Mouse (Mus musculus): ENCODE measurements around the gene Mdm2. TPM values are rescaled to one million over a fixed set of nuclear protein-coding genes. Genes with fewer than 3 reads are reported as not detected.
A peak's percentile ranks its signal among the peaks of the same experiment; 100 is the strongest.

The Mdm2 gene
- total and polyA plus RNA-seq, 2 experiments from 2014 or later: 31.3 to 93.0 TPM

DNA sequence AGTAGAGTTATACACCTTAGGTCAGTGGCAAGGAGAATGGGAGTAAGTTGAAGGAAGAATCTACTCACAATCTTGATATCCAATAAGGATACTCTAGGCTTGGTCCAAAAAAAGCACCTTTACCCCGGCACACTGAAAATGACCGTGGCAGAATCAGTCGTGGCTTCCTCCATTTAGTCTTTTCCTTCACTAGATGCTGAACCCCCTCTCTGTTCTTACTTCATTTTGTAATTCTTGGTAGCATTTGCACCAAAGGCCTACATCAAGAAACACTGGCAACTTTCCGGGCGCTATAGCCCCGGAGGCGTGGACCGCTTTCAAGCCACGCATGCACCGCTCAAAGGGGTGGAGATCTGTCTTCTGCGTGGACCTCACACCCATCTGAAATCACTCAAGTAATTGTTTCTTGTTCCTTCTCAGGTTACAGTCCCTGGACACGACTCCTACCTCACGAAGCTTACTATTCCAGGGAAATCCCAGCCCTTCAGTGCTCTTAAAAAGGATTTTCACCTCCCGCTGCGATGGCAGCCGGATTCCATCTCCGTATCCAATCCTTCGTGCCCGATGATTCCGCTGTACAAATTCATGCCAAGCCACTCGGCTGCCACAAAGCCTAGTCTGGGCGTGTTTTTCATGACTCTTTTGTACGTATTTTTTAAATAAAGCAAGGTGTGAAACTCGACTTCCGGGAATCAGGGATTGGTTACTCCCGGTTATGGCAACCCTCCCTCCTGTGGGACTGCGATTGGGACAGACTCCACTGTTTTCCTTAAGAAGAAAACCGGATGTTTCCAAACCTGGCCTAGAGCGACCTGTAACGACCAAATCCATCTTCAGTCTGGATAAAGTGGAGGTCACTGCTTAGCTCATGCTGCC, 27.5 kb downstream of the Mdm2 start:
- TF ChIP-seq EP300 (IDR thresholded peaks at IDR 0.05; ENCODE audit: low read depth): no peak
- TF ChIP-seq CTCF (IDR thresholded peaks at IDR 0.05; ENCODE audit: low read depth): no peak
- no peaks in the 10 kb centered on the region for H3K9me3 ChIP-seq (replicated peaks; ENCODE audit: control insufficient read depth, low read length)
- no peaks in the 10 kb centered on the region for H3K36me3 ChIP-seq (replicated peaks; ENCODE audit: control insufficient read depth, insufficient read depth, low read length)
- no peak overlapping the region for H3K9ac ChIP-seq (replicated peaks; ENCODE audit: low read depth, low read length)
- 76% methylated on average over 30 of the region's 30 CpGs for WGBS
- H3K4me3 ChIP-seq (ENCODE audit: low read depth, low read length): no peak overlapping the region
- DNase-seq (ENCODE audit: low spot score) (no peak), ATAC-seq (ENCODE audit: insufficient read depth, low read depth) (no peak)
- no peak overlapping the region for H3K4me2 ChIP-seq (ENCODE audit: low read depth, low read length)
- H3K4me1 ChIP-seq (ENCODE audit: control insufficient read depth, insufficient read depth): no peaks in the 10 kb centered on the region
- no peak overlapping the region for H3K27ac ChIP-seq (ENCODE audit: low read depth)
- no peaks in the 10 kb centered on the region for H3K27me3 ChIP-seq (ENCODE audit: control insufficient read depth, insufficient read depth, low read length)

DNA sequence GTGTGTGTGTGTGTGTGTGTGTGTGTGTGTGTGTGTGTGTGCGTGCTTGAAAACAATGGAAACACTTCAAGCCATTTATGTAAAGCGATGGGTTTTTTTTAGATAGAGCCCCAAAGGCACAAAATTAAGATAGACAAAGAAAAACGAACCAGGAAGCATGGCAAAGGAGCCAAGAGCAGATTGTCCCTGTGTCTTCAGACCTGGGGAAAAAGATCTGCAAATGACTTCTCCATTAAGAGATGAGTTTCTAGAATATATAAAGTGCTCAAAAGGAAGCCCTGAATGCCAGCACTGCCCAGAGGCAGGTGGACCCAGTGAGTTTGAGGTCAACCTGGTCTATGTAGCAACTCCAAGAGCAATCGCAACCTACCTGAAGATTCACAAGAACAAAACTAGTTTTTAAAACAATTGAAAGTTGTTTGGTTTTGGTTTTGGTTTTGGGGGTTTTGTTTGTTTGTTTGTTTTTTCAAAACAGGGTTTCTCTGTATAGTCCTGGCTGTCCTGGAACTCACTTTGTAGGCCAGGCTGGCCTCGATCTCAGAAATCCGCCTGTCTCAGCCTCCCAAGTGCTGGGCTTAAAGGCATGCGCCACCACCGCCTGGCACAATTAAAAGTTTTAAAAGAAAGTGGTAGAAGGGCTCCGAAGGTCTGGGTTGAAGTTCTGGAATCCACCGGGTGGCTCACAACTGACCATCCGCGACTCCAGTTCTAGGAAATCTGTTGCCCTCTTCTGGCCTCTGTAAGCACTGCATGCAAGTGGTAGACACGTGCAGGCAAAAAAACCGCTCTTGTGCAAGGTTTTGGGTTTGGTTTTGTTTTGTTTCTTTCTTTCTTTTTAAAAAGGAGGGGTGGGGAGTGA, 28.3 kb downstream of the Mdm2 start:
- no peaks in the 10 kb centered on the region for H3K9me3 ChIP-seq (replicated peaks; ENCODE audit: control insufficient read depth, low read length)
- H3K4me2 ChIP-seq (ENCODE audit: low read depth, low read length): no peak overlapping the region
- WGBS: 63% methylated on average over 14 of the region's 14 CpGs
- no peaks in the 10 kb centered on the region for H3K36me3 ChIP-seq (replicated peaks; ENCODE audit: control insufficient read depth, insufficient read depth, low read length)
- TF ChIP-seq EP300 (IDR thresholded peaks at IDR 0.05; ENCODE audit: low read depth) (no peak), CTCF (IDR thresholded peaks at IDR 0.05; ENCODE audit: low read depth) (peak; percentile 53)
- DNase-seq (ENCODE audit: low spot score) (no peak), ATAC-seq (ENCODE audit: insufficient read depth, low read depth) (no peak)
- no peaks in the 10 kb centered on the region for H3K27me3 ChIP-seq (ENCODE audit: control insufficient read depth, insufficient read depth, low read length)
- H3K4me3 ChIP-seq (ENCODE audit: low read depth, low read length): no peak overlapping the region
- no peak overlapping the region for H3K9ac ChIP-seq (replicated peaks; ENCODE audit: low read depth, low read length)
- H3K27ac ChIP-seq (ENCODE audit: low read depth): no peak overlapping the region
- no peaks in the 10 kb centered on the region for H3K4me1 ChIP-seq (ENCODE audit: control insufficient read depth, insufficient read depth)

DNA sequence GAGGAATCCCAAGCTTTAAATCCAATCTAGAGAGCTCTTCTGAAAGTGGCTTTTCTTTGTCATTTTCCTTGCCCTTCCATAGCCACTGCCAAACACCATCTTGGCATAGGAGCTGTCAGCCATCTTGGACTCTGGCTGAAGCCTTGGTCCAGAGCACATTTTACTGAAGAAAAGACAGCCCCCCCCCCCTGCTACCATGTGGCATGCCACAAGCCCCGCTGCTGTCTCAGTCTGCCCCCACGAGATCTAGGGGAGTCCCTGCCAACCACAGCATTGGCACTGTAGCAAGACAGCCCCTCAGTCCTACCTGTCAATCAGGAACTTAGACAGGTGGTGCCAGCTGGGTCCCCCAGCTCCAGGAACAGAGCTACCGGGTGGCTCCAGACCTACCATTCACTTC, 29.0 kb downstream of the Mdm2 start:
- Histone ChIP-seq H3K9me3 (replicated peaks; ENCODE audit: control insufficient read depth, low read length) (no peaks in the 10 kb centered on the region), H3K27ac (ENCODE audit: low read depth) (no peak overlapping the region), H3K4me3 (ENCODE audit: low read depth, low read length) (no peak overlapping the region), H3K36me3 (replicated peaks; ENCODE audit: control insufficient read depth, insufficient read depth, low read length) (no peaks in the 10 kb centered on the region), H3K4me1 (ENCODE audit: control insufficient read depth, insufficient read depth) (no peaks in the 10 kb centered on the region), H3K9ac (replicated peaks; ENCODE audit: low read depth, low read length) (no peak overlapping the region), H3K4me2 (ENCODE audit: low read depth, low read length) (no peak overlapping the region), H3K27me3 (ENCODE audit: control insufficient read depth, insufficient read depth, low read length) (no peaks in the 10 kb centered on the region)
- WGBS: 67% methylated on average over 3 of the region's 3 CpGs
- DNase-seq (ENCODE audit: low spot score) (no peak), ATAC-seq (ENCODE audit: insufficient read depth, low read depth) (no peak)
- TF ChIP-seq EP300 (IDR thresholded peaks at IDR 0.05; ENCODE audit: low read depth): no peak
- no peak for TF ChIP-seq CTCF (IDR thresholded peaks at IDR 0.05; ENCODE audit: low read depth)

DNA sequence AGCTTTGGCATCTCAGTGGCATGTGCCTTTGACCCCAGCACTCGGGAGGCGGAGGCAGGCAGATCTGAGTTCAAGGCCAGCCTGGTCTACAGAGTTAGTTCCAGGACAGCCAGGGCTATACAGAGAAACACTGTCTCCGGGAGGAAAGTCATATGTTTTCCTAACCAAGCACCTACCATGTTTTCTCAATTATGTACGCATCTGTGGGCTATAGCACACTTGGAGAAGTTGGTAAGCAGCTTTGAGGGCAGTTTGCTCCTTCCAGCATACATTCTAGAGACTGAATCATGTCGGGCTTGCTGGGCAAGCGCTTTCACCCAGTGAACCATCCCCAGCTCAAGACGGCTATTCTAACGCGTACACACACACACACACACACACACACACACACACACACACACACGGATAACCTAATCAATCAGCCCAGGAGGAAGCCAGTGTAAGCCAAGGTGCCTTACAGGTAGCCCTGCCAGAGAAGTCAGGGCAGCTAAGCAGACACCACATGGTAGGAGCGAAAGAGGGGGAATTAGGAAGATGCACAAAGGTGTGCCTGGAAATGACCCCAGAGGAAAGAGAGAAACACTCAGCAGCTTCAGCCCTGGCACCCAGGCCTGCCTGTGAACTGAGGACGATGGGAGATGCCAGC, 29.6 kb downstream of the Mdm2 start:
- WGBS: 87% methylated on average over 12 of the region's 12 CpGs
- no peaks in the 10 kb centered on the region for H3K27me3 ChIP-seq (ENCODE audit: control insufficient read depth, insufficient read depth, low read length)
- no peak overlapping the region for H3K4me3 ChIP-seq (ENCODE audit: low read depth, low read length)
- H3K4me1 ChIP-seq (ENCODE audit: control insufficient read depth, insufficient read depth): no peaks in the 10 kb centered on the region; the same call in 1 of the 2 replicates
- DNase-seq (ENCODE audit: low spot score) (no peak), ATAC-seq (ENCODE audit: insufficient read depth, low read depth) (no peak)
- no peak overlapping the region for H3K4me2 ChIP-seq (ENCODE audit: low read depth, low read length)
- H3K27ac ChIP-seq (ENCODE audit: low read depth): no peak overlapping the region
- no peaks in the 10 kb centered on the region for H3K9me3 ChIP-seq (replicated peaks; ENCODE audit: control insufficient read depth, low read length)
- no peaks in the 10 kb centered on the region for H3K36me3 ChIP-seq (replicated peaks; ENCODE audit: control insufficient read depth, insufficient read depth, low read length)
- H3K9ac ChIP-seq (replicated peaks; ENCODE audit: low read depth, low read length): no peak overlapping the region
- TF ChIP-seq CTCF (IDR thresholded peaks at IDR 0.05; ENCODE audit: low read depth) (no peak), EP300 (IDR thresholded peaks at IDR 0.05; ENCODE audit: low read depth) (no peak)

DNA sequence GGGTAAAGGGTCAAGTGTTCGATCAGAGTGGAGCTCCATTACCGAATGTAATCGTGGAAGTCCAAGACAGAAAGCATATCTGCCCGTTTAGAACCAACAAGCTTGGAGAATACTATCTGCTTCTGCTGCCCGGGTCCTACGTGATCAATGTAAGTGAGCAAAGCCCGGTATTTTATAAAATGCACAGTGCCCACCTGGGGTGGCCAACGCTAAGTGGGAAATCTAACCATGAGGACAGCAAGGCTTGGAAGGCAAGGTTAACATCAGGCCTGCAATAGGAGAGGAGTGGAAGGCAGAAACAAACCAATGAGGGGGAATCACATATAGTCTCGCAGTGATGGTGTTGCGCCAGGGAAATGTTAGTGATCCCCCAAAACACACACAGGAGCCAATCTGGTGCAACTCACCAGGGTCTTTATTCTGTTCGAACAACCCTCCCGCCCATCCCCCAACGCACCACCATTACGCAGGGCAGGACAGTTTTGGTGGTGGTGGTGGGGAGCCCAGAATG, 30.5 kb downstream of the Mdm2 start:
- no peaks in the 10 kb centered on the region; the same call in 1 of the 2 replicates for H3K4me1 ChIP-seq (ENCODE audit: control insufficient read depth, insufficient read depth)
- no peak overlapping the region for H3K9ac ChIP-seq (replicated peaks; ENCODE audit: low read depth, low read length)
- H3K4me3 ChIP-seq (ENCODE audit: low read depth, low read length): no peak overlapping the region
- H3K9me3 ChIP-seq (replicated peaks; ENCODE audit: control insufficient read depth, low read length): no peaks in the 10 kb centered on the region
- WGBS: 85% methylated on average over 14 of the region's 14 CpGs
- no peaks in the 10 kb centered on the region for H3K27me3 ChIP-seq (ENCODE audit: control insufficient read depth, insufficient read depth, low read length)
- ATAC-seq (ENCODE audit: insufficient read depth, low read depth): no peak
- no peak overlapping the region for H3K27ac ChIP-seq (ENCODE audit: low read depth)
- H3K4me2 ChIP-seq (ENCODE audit: low read depth, low read length): no peak overlapping the region
- TF ChIP-seq EP300 (IDR thresholded peaks at IDR 0.05; ENCODE audit: low read depth) (no peak), CTCF (IDR thresholded peaks at IDR 0.05; ENCODE audit: low read depth) (no peak)
- H3K36me3 ChIP-seq (replicated peaks; ENCODE audit: control insufficient read depth, insufficient read depth, low read length): no peaks in the 10 kb centered on the region
- no peak for DNase-seq (ENCODE audit: low spot score)
